ENCODE assay signal across 8 mouse cellular contexts in the genomic region with DNA sequence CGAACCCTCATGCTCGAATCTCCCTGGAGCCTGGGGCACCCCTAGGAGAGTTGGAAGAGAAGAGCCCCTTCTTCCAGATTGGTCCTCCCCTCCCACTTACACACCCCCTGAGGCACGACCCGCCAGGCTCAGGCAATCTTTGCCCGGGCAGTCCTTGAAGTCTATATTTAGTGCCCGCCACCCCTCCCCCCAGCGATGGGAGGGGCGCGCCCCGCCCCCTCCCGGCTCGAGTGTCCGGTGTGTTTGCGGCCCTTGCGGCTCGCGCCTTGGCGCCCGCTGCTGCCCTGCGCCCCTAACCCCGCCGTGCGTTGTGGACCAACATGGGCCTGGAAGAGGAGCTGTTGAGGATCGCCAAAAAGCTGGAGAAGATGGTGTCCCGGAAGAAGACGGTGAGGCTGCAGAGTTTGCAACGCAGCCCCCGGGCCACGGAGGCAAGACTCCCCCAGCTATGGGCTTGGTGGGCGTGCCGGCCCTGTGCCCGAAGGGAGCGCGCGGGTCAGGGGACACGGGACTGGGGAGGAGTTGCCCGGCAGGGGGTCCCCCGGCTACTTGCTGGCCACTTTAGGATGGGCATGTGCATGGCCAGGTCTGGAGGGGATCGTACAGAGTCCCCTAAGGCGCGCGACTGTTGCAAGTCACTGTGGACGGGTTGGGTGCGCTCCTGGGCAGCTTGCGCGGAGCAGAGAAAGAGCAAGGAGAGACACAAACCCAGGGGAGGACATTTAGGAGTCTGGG. TPM values are rescaled to one million over a fixed set of nuclear protein-coding genes. Genes with fewer than 3 reads are reported as not detected.
DNase-seq lines count a peak whose midpoint lies in the region; ATAC-seq and TF ChIP-seq lines count a peak whose summit lies in the region.

TSS of gene Tcea3 (plus strand) at position 1 of the 735 bp plus-strand sequence.

- peak within 1 kb of the TSS; percentile 16 for H3ac ChIP-seq in myocyte (ENCODE audit: control insufficient read depth, insufficient read length)

- WGBS in forebrain, postnatal 0 days, result 1% methylated on average over 45 of the region's 46 CpGs
- under 1% methylated on average over 46 of the region's 46 CpGs for WGBS in hindbrain, embryonic 13.5 days

- no peaks in the 10 kb centered on the region for H3K4me1 ChIP-seq in forebrain, postnatal 0 days (ENCODE audit: insufficient read depth)
- peaks cover 39% of the 10 kb centered on the region for H3K4me1 ChIP-seq in hindbrain, embryonic 13.5 days (replicated peaks)

- DNase-seq in 3134 (ENCODE audit: extremely low read depth, insufficient read length, low spot score), result peak; percentile 45
- DNase-seq in R1 (ENCODE audit: low read depth, low spot score), result peak; percentile 88
- no peak for DNase-seq in forebrain, postnatal 0 days
- DNase-seq in liver, result peak; percentile 63
- DNase-seq in right cerebral cortex, postnatal 4 days, result no peak
- DNase-seq in cerebellum, postnatal 36 days, result no peak

- ATAC-seq in forebrain, postnatal 0 days, result no peak
- no peak; the same call in 1 of the 2 replicates for ATAC-seq in hindbrain, embryonic 13.5 days (ENCODE audit: low FRiP score)

- no peaks in the 10 kb centered on the region for H3K36me3 ChIP-seq in forebrain, postnatal 0 days (ENCODE audit: insufficient read depth)
- H3K36me3 ChIP-seq in hindbrain, embryonic 13.5 days, result peaks cover 5% of the 10 kb centered on the region; the same call in 1 of the 2 replicates
- H3K36me3 ChIP-seq in myocyte (ENCODE audit: control insufficient read depth, insufficient read depth), result no peaks in the 10 kb centered on the region

- no peak for TF ChIP-seq CTCF in forebrain, postnatal 0 days (IDR thresholded peaks at IDR 0.05; ENCODE audit: low read depth)

- TF ChIP-seq POLR2A in myocyte (IDR thresholded peaks at IDR 0.05; ENCODE audit: insufficient read length, low read depth), result no peak

- no peak within 1 kb of the TSS for H3K27ac ChIP-seq in forebrain, postnatal 0 days (ENCODE audit: low read depth, low read length)
- no peak within 1 kb of the TSS for H3K27ac ChIP-seq in hindbrain, embryonic 13.5 days

- peak within 1 kb of the TSS; percentile 55 for H3K4me2 ChIP-seq in forebrain, postnatal 0 days (ENCODE audit: low read depth)
- peak within 1 kb of the TSS; percentile 62 for H3K4me2 ChIP-seq in hindbrain, embryonic 13.5 days
- H3K4me2 ChIP-seq in myocyte (ENCODE audit: low read depth), result peak within 1 kb of the TSS; percentile 91

- H3K9ac ChIP-seq in forebrain, postnatal 0 days, result no peak within 1 kb of the TSS
- H3K9ac ChIP-seq in hindbrain, embryonic 13.5 days, result peak within 1 kb of the TSS; percentile 58

- no peaks in the 10 kb centered on the region for H3K79me2 ChIP-seq in myocyte (ENCODE audit: control insufficient read depth, insufficient read depth)

- peak within 1 kb of the TSS; percentile 28 for H3K4me3 ChIP-seq in forebrain, postnatal 0 days (ENCODE audit: low read depth, low read length)
- peak within 1 kb of the TSS; percentile 38 for H3K4me3 ChIP-seq in hindbrain, embryonic 13.5 days
- peak within 1 kb of the TSS; percentile 19 for H3K4me3 ChIP-seq in myocyte

- H3K27me3 ChIP-seq in forebrain, postnatal 0 days (ENCODE audit: insufficient read depth, low read length), result peaks cover 51% of the 10 kb centered on the region
- H3K27me3 ChIP-seq in hindbrain, embryonic 13.5 days, result peaks cover 92% of the 10 kb centered on the region
- no peaks in the 10 kb centered on the region for H3K27me3 ChIP-seq in myocyte (ENCODE audit: control insufficient read depth, insufficient read depth, insufficient read length)

- H3K9me3 ChIP-seq in forebrain, postnatal 0 days (ENCODE audit: low read length), result no peaks in the 10 kb centered on the region
- no peaks in the 10 kb centered on the region for H3K9me3 ChIP-seq in hindbrain, embryonic 13.5 days

TF ChIP-seq in myocyte, 11 proteins besides CTCF, POLR2A, EP300 and RAD21:
- no peak for TF ChIP-seq TCF12 (IDR thresholded peaks at IDR 0.05; ENCODE audit: insufficient read depth, poor library complexity, severe bottlenecking)
- TF ChIP-seq SRF (IDR thresholded peaks at IDR 0.05; ENCODE audit: control insufficient read depth, insufficient read length, low read depth), result no peak
- no peak for TF ChIP-seq MAX (IDR thresholded peaks at IDR 0.05; ENCODE audit: low read depth)
- TF ChIP-seq POLR2AphosphoS2 (IDR thresholded peaks at IDR 0.05; ENCODE audit: insufficient read length, low read depth), result no peak
- no peak for TF ChIP-seq CEBPB (IDR thresholded peaks at IDR 0.05; ENCODE audit: insufficient read depth, poor library complexity, severe bottlenecking)
- TF ChIP-seq MYOD1 (IDR thresholded peaks at IDR 0.05; ENCODE audit: control insufficient read depth in 1 of 3, insufficient read length in 2 of 3, low read depth in 2 of 3), result peak in 1 of 3 experiments; percentile 10
- no peak for TF ChIP-seq REST (IDR thresholded peaks at IDR 0.05; ENCODE audit: insufficient read depth, insufficient read length)
- no peak for TF ChIP-seq MYOG (IDR thresholded peaks at IDR 0.05; ENCODE audit: control insufficient read depth in 1 of 3, insufficient read depth in 1 of 3, insufficient read length in 2 of 3, low read depth in 2 of 3)
- no peak for TF ChIP-seq TCF3 (IDR thresholded peaks at IDR 0.05; ENCODE audit: insufficient read length, low read depth)
TF ChIP-seq in myocyte: peak in this region for 1.

RNA-seq across cellular contexts. Expression of gene Tcea3, which starts in this region (rescaled TPM):
- 0.31 and 0.48 TPM in 2 replicates for total RNA-seq in forebrain, postnatal 0 days (2014; rRNA removed)
- 1.6 and 1.9 TPM in 2 replicates for polyA plus RNA-seq in forebrain, postnatal 0 days (2015; fragmentation: Nextera tagmentation; extraction: Ambion mirVana)
- 2.2 and 2.4 TPM in 2 replicates for polyA plus RNA-seq in hindbrain, embryonic 13.5 days (2015; fragmentation: Nextera tagmentation; extraction: Ambion mirVana)
- polyA plus RNA-seq in myocyte (2012; fragmentation: generic; extraction: Trizol), result 5.5 TPM

Comparison
In these comparisons a context has a peak if more than half of its experiments do, and no peak if none do; other contexts are left out.
1. DNase-seq: peak in 3134 (single experiment), R1 (single experiment) and liver (single experiment); none in forebrain, postnatal 0 days (single experiment), right cerebral cortex, postnatal 4 days (single experiment) and cerebellum, postnatal 36 days (0 of 2).
2. Peak in every context shown above with its lines, with median percentiles within 50 percentile points of each other: H3K4me2 ChIP-seq and H3K4me3 ChIP-seq.